Mouse (Mus musculus): ENCODE measurements around the gene Tiam2. TPM values are rescaled to one million over a fixed set of nuclear protein-coding genes. Genes with fewer than 3 reads are reported as not detected.

The Tiam2 gene
- total RNA-seq, 2 experiments from 2014 or later: 18.9 to 21.5 TPM

DNA sequence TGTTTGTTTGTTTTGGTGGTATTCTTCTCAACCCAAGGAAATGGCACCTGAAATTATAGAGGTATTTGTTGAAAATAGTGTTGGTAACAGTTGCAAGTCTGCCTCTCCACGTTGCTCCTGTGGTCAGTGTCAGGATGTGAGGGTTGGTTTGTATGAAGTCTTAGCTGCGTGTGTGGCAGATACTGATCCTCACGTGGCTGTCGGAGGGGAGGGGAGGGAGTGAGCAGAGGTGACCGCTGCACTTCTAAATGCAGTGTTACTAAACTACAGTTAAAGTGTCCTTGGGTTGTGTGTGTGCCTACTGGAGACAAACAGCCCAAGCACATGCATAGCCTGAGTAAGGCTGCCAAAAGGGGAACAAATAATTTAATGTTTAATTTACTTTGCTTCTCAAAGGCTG, 164.7 kb downstream of the Tiam2 start:
- no peak for DNase-seq (ENCODE audit: low spot score in 2 of 2)

DNA sequence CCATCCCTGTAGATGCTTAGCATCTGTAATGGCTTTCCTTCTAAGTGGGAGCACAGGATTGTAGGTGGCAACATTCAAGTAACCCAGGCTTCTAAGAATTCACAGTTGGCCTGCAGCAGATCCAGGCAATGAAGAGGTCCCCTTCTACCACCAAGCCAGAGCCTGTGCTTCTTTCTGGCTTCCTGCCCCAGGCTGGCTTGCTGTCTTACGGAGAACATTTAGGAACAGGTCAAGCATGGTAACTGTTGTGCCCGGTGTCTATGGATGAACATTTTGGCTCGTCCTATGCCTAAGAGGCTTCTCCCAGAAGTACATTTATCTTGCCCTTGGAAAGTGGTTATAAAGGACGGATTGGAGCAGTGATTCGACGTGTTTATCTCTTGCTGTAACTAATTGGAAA, 165.3 kb downstream of the Tiam2 start:
- no peak for DNase-seq (ENCODE audit: low spot score in 2 of 2)

DNA sequence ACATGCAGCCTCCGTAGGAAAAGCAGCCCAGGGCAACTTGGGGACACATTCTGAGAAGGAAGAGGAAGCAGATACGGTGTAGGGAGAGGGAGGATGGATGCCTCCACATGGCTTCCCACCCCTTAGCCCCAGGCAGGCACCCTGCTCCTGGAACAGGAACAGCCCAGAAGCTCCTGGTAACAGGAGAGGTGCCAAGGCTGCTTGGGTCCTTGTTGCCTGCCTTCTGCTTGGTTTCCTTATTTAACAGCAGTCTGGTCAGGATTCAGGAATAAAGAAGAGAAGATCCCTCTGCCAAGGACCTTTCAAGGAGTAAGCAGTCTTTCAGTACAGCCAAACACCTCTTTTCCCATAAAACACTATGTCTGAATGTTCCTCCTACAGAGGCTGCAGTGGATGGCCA, 169.2 kb downstream of the Tiam2 start:
- DNase-seq (ENCODE audit: low spot score in 2 of 2): no peak

DNA sequence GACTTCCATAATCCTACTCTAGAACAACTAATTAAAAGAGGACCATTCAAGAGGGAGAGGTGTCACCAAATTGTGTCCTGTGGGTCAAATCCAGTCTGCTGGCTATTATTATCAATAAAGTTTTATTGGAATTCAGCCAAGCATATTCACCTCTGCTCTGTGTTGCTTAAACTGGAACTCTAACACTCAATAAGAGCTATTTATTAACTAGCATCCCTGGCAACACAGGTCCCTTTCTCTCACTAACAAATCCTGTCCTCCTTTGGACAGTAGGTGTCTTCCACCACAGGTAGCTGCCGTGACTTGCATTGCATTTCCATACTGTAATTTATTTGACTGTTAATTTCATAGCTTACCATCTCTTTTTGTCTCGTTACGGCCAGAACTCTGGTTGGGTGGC, 169.7 kb downstream of the Tiam2 start:
- no peak for DNase-seq (ENCODE audit: low spot score in 2 of 2)

DNA sequence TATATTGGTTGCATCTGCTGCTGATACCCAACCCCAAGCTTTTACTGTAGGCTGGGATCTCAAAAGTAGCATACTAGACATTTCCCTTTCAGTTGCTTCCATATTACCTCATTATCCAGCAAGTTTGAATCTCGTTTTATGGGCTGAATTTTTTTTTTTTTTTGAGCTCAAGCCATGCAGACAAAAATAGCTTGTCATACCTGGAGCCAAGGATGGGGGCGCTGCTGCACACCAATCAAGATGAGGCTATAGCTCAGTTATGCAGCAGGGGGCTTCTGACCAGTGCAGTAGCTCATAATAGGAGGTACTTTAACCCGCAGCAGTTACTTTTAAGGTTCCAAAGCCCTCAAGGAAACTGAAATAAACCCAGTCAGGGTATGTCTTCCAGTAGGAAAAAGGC, 171.7 kb downstream of the Tiam2 start:
- peak in 1 of 2 experiments; percentile 40 for DNase-seq (ENCODE audit: low spot score in 2 of 2)

DNA sequence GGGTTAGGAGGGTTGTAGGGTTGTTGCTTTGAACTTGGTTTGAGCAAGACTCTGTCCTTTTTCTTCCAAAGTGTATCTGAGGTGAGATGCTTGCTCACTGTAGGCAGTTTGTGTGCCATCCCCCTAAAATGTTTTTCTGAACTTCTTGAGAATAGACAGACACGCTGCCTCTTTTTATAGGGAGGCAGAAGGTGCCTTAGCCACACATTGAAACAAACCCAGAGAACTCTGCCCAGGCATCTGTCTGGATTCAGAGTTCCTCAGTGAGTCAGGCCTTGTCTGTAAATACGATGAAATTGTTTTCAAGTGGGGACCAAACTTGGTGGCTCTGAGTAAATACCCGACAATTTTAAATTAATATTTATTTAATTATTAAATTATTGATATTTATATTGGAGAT, 172.2 kb downstream of the Tiam2 start:
- DNase-seq (ENCODE audit: low spot score in 2 of 2): no peak

DNA sequence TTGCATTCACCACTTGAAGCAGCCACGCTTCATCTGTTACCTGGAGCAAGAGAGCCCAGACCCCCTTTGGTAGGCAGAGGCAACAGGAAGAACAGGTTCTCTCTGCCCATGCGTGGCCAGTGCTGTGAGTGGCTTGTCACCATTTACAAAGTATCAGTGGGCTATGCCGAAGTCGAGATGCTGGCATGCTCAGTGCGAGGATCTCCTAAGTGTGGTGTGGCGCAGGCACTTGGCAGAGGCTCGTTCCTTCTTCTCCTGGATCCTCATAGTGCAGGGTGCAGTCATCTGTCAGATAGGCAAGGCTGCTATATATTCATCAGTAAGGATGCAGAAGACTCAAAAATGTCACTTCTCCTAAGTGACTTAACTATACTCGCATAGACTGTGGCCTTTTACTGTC, 173.1 kb downstream of the Tiam2 start:
- DNase-seq (ENCODE audit: low spot score in 2 of 2): no peak

DNA sequence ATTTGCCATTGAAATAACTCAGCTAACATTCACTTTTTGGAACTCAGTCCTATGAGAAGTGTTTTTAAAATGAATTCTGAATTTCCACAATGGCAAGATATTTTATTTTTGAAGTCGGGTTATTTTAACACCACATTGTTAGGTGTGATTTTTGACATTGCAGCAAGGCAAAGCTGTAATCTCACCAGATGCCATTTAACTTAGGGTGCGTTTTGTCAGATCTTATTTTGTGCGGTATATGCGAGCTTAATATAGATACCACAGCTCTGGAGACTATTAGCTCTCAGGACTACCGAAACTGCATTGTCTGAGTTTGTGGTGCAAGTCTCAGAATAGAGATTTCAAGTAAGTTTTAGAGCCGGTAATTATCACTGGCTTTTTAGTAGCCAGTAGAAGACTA, 173.7 kb downstream of the Tiam2 start:
- DNase-seq (ENCODE audit: low spot score in 2 of 2): no peak

DNA sequence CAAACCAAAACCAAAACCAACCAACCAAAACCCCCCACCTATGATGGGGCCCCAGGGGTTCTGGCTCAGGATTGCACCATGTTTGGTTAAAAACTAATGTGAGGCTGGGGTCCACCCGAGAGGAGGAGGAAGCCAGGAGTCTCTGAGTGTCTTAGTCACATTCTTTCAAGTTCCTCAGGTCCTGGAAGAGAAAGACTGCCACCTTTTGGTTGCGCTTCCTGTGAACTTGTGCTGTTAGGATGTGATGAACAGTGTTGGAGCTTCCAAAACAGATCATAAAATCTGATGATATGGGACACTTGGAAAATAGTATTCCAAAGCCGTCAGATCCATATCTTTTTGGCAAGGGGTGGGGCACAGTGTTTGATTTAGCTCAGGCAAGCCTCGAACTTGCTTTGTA, 174.6 kb downstream of the Tiam2 start:
- no peak for DNase-seq (ENCODE audit: low spot score in 2 of 2)

DNA sequence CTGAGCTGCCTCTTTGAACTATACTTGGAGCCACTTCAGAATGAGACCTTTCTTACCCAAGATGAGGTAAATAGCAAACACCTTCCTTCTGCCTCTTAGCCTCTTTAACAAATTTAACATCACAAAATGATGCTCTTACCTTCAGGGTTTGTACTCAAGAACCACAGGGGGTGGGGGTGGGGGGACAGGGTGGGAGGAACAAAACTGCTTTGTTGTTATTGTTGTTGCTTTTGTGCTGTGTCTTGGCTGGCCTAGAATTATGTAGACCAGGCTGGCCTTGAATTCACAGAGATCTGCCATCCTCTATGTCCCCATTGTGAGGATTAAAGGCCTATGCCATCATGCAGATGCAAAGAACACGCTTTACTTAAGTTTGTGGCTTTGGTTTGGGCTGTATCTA, 179.3 kb downstream of the Tiam2 start:
- no peak for DNase-seq (ENCODE audit: low spot score in 2 of 2)

DNA sequence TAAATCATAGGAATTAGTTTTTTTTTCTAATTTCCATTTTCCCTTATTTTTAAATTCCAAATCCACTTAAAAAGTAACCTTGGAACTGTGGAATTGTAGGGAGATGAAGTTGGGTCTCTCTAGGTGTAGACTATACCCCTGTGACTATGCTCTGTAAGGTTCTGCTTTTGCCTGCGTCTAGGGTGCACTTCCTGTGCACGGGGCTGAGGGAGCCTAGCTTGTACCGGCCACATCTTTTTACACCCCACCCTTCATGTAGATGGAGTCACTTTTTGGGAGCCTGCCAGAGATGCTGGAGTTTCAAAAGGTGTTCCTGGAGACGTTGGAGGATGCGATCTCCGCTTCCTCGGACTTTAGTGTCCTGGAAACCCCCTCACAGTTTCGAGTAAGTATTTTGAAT, 180.1 kb downstream of the Tiam2 start:
- DNase-seq (ENCODE audit: low spot score in 2 of 2): no peak

DNA sequence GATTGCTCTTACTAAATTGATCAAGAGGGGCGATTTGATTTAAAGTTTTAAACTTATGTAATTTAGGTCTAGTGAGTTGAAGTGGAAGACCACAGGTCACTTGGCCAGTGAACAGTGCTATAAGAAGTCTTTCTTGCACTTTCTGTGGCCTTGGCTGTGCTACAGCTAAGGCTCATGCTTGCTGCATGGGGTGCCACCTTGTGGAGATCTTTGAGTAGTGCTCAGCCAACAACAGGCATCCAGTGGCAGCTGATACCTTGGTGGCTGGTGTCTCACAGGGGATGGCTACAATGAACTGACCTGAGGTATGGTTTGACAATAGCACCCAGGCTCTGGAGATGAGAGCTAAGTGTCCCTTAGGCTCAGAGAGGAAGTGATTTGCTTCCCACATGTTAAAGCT, 183.5 kb downstream of the Tiam2 start:
- peak; percentile 59 to 73 for DNase-seq (ENCODE audit: low spot score in 2 of 2)

DNA sequence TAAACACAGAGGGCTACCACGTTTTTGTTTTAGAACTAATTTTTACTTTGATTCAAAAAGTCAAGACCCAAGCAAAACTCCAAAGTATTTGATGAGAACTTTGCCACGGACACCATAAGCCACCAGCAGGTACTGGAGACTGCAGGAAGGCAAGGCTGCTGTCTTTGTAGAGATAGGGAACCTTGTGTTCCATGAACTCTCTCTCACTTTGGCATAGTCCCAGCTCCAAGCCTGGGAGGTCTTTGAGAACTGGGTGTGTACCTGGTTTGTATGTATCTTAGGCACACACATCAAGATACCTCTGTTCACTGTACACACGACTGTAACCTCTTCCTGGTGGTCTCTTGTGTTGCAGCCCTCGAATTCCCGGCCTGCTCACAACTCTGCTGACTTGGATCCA, 187.9 kb downstream of the Tiam2 start:
- DNase-seq (ENCODE audit: low spot score in 2 of 2): no peak

DNA sequence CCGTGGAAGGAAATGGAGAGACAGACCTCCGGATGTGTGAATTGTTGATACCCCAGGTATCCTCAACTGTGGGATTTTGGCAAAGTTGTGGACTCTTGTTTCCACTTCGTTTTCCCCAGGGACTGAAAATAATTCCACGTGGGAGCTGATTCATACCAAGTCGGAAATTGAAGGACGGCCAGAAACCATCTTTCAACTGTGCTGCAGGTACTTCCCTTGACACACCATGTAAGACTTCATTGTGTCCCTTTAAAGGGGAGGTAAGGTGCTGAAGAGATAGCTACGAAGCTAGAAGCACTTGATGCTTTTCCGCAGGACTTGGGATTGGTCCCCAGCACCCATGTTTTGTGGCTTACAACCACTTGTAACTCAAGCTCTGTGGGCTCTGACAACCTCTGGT, 189.5 kb downstream of the Tiam2 start:
- no peak for DNase-seq (ENCODE audit: low spot score in 2 of 2)

DNA sequence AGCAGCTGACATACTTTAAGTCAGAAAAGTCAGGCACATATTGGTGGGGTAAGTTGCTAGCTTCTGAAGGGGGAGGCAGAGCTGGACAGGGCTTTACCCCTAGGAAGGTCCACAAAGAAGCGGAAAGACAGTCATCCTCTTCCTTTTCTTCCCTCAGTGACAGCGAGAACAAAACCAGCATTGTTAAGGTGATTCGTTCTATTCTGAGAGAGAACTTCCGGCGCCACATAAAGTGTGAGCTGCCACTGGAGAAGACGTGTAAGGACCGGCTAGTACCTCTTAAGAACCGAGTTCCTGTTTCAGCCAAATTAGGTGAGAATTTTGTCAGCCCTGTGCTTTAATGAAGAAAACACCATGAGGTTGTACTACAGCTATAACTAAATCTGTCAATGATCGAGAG, 190.0 kb downstream of the Tiam2 start:
- no peak for DNase-seq (ENCODE audit: low spot score in 2 of 2)

DNA sequence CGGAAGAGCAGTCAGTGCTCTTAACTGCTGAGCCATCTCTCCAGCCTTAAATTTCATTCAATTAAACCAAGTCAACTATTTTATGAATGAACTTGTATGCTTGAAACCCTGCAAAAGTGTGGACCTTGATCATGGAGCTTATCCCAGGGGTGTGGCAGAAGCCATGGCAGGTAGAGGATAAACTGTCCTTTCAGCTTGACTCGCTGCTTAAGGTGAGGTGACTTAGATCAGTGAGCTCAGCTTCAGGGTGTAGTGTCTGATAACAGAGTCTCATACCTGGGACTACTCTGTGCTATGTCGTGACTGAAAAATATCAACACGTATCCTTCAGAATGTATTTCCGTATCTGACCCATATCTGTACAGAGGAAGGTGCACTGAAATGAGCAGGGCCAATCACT, 194.0 kb downstream of the Tiam2 start:
- no peak for DNase-seq (ENCODE audit: low spot score in 2 of 2)

DNA sequence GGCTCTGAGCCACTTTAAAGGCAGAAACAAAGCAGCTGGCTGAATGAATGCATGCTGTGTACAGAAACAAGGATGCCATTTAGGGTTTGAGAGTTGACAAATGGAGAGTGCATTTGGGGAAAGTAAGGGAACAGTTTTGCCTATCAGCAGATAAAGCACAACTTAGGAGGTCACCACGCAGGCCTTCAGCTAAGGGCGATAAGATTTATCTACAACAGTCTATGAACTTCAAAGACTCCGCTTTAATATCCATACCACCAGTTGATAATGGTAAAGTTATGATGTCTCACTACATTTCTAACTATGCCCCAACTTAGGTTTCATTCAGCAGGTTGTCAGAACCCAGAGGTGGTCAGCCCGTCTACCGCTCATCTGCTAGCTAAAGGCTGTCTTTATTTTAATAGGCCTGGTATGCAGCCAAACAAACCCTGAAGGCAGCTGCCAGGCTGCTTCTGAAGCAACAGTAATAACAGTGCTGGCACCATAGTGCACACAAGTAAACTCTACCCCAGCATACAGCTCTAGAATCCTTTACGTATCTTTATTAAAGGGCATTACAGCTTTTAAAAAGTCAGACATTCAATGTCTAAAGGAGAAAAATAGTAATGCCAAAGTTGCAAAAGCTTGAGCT, 201.6 kb downstream of the Tiam2 start:
- peak in 1 of 2 experiments; percentile 15 for DNase-seq (ENCODE audit: low spot score in 2 of 2)

DNA sequence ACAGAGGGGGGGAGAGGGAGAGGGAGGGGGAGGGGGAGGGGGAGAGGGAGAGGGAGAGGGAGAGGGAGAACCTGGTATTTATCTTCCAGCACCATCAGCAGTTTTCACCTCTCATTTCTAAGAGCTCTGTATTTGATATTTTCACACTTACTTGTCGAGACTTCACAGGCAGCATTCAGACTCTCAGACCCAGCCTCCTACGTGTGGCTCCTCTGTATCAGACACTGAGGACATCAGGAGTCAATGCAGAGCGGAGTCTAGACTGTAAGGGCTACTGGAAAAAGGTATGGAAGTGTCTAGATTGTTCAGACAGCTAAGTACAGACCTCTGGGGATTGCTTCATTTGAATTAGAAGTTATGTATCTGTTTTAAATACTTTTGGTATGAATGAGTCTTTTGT, 203.2 kb downstream of the Tiam2 start:
- no peak for DNase-seq (ENCODE audit: low spot score in 2 of 2)

DNA sequence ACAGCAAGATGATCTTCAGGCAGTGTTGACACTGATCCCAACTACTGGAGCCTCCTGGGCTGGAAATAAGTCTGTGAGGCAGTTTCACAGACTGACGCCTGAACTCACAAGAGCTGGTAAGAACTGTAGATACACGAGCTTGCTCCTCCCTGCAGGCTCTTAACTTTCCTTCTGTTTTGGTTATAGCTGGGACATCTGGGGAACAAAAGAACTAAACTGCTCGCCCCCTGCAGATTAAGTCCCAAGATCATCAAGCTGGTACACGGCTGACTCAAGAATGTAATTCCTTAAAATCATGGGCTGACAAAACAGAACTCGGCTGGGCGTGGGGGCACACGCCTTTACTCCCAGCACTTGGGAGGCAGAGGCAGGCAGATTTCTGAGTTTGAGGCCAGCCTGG, 204.2 kb downstream of the Tiam2 start:
- DNase-seq (ENCODE audit: low spot score in 2 of 2): no peak

DNA sequence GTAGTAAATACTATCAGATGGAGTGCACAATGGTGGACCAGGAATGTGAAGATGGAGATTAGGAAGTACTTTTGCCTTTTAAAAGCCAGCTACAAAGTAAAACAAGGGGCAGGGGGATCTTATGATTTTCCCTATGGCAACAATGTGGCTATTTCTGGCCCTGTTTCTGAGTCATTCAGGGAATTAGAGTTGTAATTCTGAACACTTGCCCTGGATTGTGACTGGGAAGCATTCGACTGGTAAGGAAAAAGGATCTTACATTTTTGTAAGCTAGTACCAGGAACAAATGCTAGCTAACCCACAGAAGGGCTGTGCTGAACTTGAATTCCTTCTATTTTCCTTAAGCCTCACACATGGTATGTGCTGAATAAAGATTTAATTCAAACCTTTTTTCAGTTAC, 205.3 kb downstream of the Tiam2 start:
- DNase-seq (ENCODE audit: low spot score in 2 of 2): no peak

DNA sequence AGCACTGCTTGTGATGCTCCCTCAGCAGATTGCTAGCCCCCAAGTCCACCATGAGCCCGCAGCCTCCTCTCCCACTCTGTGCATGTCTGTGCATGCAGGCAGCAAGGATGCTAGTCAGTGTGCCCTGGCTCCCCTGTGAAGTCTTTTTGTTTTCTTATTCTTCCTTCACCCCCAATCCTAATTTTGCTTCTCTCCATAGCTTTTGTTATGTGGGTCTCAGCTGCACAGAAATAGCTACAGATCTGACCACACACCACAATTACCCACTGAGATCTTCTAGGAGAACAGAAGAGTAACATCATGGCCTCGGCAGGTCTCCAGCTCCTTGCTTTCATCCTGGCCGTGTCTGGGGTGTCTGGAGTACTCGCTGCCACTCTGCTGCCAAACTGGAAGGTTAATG, 205.9 kb downstream of the Tiam2 start, which contains the start of gene Cldn20:
Gene Cldn20, plus strand, starts transcription at position 301 of the 400 bp plus-strand sequence.
- no peak for DNase-seq (ENCODE audit: low spot score in 2 of 2)

DNA sequence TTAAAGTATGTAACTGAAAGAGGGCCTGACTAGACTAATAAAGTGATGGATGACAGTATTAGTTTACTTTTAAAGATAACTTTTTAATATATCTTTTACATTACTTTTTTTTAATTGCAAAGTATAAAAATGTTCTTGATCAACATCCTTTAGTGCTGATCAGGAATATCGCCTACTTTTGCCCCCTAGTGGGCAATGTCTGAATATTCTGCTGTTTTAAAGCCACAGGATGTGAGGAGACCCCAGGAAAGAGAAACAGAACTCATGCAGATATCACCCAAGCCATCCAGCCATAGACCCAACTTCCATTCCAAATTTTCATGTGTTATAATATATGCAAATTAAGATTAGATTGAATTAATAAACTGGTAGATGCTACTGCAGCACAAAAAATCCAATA, 207.1 kb downstream of the Tiam2 start:
- DNase-seq (ENCODE audit: low spot score in 2 of 2): peak in 1 of 2 experiments; percentile 52

DNA sequence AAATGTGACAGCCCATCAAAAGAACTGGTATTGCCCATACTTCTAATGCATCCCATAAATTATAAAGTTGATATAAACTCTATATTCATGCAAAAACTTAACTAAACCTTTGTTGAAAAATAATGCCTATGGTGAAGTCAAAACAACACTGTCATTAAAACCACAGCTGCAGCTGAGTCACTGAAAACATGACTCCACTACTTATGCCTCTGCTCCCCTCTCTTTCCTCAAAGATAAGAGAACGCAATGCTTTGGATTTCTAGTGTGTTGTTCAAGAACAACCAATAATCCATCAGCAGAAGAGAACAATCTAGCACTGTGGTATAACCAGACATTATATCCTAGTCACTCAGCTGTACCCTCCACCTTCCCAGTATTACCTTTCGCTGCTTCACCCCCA, 213.9 kb downstream of the Tiam2 start:
- no peak for DNase-seq (ENCODE audit: low spot score in 2 of 2)

DNA sequence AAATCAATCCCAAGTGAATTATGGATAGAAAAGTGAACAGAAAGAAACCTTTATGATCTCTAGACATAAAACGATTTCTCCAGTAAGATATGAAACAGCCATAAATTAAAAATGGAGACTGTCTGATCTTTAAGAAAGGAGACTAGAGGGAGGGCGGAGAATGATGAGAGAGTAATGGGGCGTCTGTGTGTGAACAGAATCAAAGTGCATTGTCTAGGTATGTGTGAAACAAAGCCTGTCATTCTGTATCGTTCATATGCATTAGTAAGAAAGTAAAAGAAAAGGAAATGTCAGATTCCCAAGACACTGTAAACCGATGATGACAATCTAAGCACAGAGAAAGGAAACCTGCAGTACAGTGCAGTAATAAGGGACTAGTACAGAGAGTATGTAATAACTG, 214.7 kb downstream of the Tiam2 start:
- DNase-seq (ENCODE audit: low spot score in 2 of 2): no peak
